Mouse (Mus musculus) cerebellum, adult 11 months (tissue): ENCODE results near the gene Rpl32.

ENCODE experiments used
- DNase-seq: peaks from one replicate; pipeline ENCODE4 v3.0.0; 2022

Gene Rpl32

GRCm38 (mm10) chr6:115814104-115814503 lies 5.6 kb upstream of the Rpl32 start:
- DNase-seq, result no peak

GRCm38 (mm10) chr6:115811606-115812005 lies 3.1 kb upstream of the Rpl32 start:
- DNase-seq, result no peak

GRCm38 (mm10) chr6:115808196-115808487 lies 405 bp downstream of the Rpl32 start:
- no peak for DNase-seq

GRCm38 (mm10) chr6:115807464-115808195 lies 917 bp downstream of the Rpl32 start:
- no peak for DNase-seq

GRCm38 (mm10) chr6:115804432-115805192 lies 3.9 kb downstream of the Rpl32 start:
- no peak for DNase-seq

- peak; percentile 61 for DNase-seq
These were observed 4.8 kb downstream of the Rpl32 start for GRCm38 (mm10) chr6:115803541-115804382.

- DNase-seq, result no peak
These were observed 6.7 kb downstream of the Rpl32 start for GRCm38 (mm10) chr6:115801811-115802210.

GRCm38 (mm10) chr6:115792691-115793215 lies 15.8 kb downstream of the Rpl32 start:
- DNase-seq, result no peak

GRCm38 (mm10) chr6:115791842-115792686 lies 16.5 kb downstream of the Rpl32 start:
- peak; percentile 74 for DNase-seq

- DNase-seq, result no peak
These were observed 17.5 kb downstream of the Rpl32 start for GRCm38 (mm10) chr6:115791016-115791415.

- DNase-seq, result no peak
These were observed 25.8 kb downstream of the Rpl32 start for GRCm38 (mm10) chr6:115782781-115783180.

GRCm38 (mm10) chr6:115776363-115776762 lies 32.2 kb downstream of the Rpl32 start:
- no peak for DNase-seq

- DNase-seq, result peak; percentile 59
These were observed 32.7 kb downstream of the Rpl32 start for GRCm38 (mm10) chr6:115775838-115776237.

GRCm38 (mm10) chr6:115774501-115774921 lies 34.0 kb downstream of the Rpl32 start, which contains the start of gene Cand2:
Gene Cand2, plus strand, starts transcription at chr6:115774538.
- peak; percentile 41 for DNase-seq

- no peak for DNase-seq
These were observed 34.6 kb downstream of the Rpl32 start for GRCm38 (mm10) chr6:115773966-115774413.

- no peak for DNase-seq
These were observed 35.9 kb downstream of the Rpl32 start for GRCm38 (mm10) chr6:115772604-115773003.

- DNase-seq, result no peak
These were observed 36.3 kb downstream of the Rpl32 start for GRCm38 (mm10) chr6:115772201-115772600.

- no peak for DNase-seq
These were observed 37.7 kb downstream of the Rpl32 start for GRCm38 (mm10) chr6:115770852-115771251.

GRCm38 (mm10) chr6:115770059-115770670 lies 38.4 kb downstream of the Rpl32 start:
- no peak for DNase-seq

- DNase-seq, result no peak
These were observed 40.3 kb downstream of the Rpl32 start for GRCm38 (mm10) chr6:115768207-115768606.

GRCm38 (mm10) chr6:115767357-115767756 lies 41.2 kb downstream of the Rpl32 start:
- DNase-seq, result no peak

GRCm38 (mm10) chr6:115764179-115764578 lies 44.4 kb downstream of the Rpl32 start:
- DNase-seq, result no peak
